8 mouse cellular contexts compared by ENCODE assay signal in genomic region chr13:110902994-110903644, GRCm38 (mm10).
DNase-seq lines count a peak whose midpoint lies in the region; ATAC-seq and TF ChIP-seq lines count a peak whose summit lies in the region.
"Had no signal": no experiment of that assay in that cellular context is flagged by ENCODE, and none has a peak within 500 bp of the region (broad histone marks: within the 10 kb centered on the region; RNA-seq: fewer than 3 reads in every experiment).

No protein-coding gene starts in this region.

- WGBS in intestine, postnatal 0 days, result 31% methylated on average over 7 of the region's 7 CpGs

- no peak overlapping the region for H3K9ac ChIP-seq in intestine, postnatal 0 days (ENCODE audit: low read depth, low read length)

- no peak overlapping the region for H3K27ac ChIP-seq in intestine, postnatal 0 days (ENCODE audit: low read depth, low read length)

- H3K36me3 ChIP-seq in C2C12 (ENCODE audit: control insufficient read depth, insufficient read depth), result no peaks in the 10 kb centered on the region
- H3K36me3 ChIP-seq in intestine, postnatal 0 days (ENCODE audit: control insufficient read depth, insufficient read depth), result no peaks in the 10 kb centered on the region

- H3K79me2 ChIP-seq in C2C12 (ENCODE audit: control insufficient read depth, insufficient read depth), result no peaks in the 10 kb centered on the region

- peak; percentile 54 for ATAC-seq in intestine, postnatal 0 days
- ATAC-seq in neutrophil, adult 5-6 weeks (ENCODE audit: extremely low read depth, insufficient number of reproducible peaks, low FRiP score, poor library complexity, severe bottlenecking), result peak; percentile 82

- H3K9me3 ChIP-seq in intestine, postnatal 0 days (ENCODE audit: control insufficient read depth), result no peaks in the 10 kb centered on the region

- DNase-seq in NIH3T3 (ENCODE audit: low read depth), result peak; percentile 48
- DNase-seq in gastrocnemius, postnatal 14 days, result peak; percentile 93
- DNase-seq in liver, result peak; percentile 68
- DNase-seq in urinary bladder, postnatal 10 days (ENCODE audit: low spot score), result peak; percentile 25

- no peaks in the 10 kb centered on the region for H3K27me3 ChIP-seq in C2C12 (ENCODE audit: control insufficient read depth, insufficient read depth, insufficient read length)
- H3K27me3 ChIP-seq in intestine, postnatal 0 days (replicated peaks; ENCODE audit: control insufficient read depth, insufficient read depth, low read length), result no peaks in the 10 kb centered on the region

- no peak overlapping the region for H3K4me2 ChIP-seq in intestine, postnatal 0 days (replicated peaks; ENCODE audit: low read depth)

- H3K4me1 ChIP-seq in intestine, postnatal 0 days (replicated peaks; ENCODE audit: control insufficient read depth, insufficient read depth, low read length), result no peaks in the 10 kb centered on the region; the same call in 1 of the 2 replicates

- no peak overlapping the region for H3K4me3 ChIP-seq in C2C12 (ENCODE audit: insufficient read depth, poor library complexity, severe bottlenecking)
- H3K4me3 ChIP-seq in intestine, postnatal 0 days (ENCODE audit: low read depth, low read length), result no peak overlapping the region
- H3K4me3 ChIP-seq: myocyte had no signal

- TF ChIP-seq CTCF in C2C12 (IDR thresholded peaks at IDR 0.05; ENCODE audit: control insufficient read depth, insufficient read depth, insufficient read length), result no peak
- TF ChIP-seq CTCF in intestine, postnatal 0 days (IDR thresholded peaks at IDR 0.05; ENCODE audit: low read depth), result no peak

- no peak overlapping the region for H3ac ChIP-seq in C2C12 (ENCODE audit: control insufficient read depth, insufficient read length, low read depth)

- intact Hi-C loops in gastrocnemius, postnatal 14 days (cut with DNase I; ENCODE audit: low total_unique reads), result no loop called here

- no peaks in the 10 kb centered on the region for H3K79me3 ChIP-seq in C2C12 (ENCODE audit: low read depth)

TF ChIP-seq in C2C12, 6 proteins besides CTCF, POLR2A, EP300 and RAD21:
- TF ChIP-seq USF1 (IDR thresholded peaks at IDR 0.05; ENCODE audit: low read depth) (no peak), MAX (IDR thresholded peaks at IDR 0.05) (peak; percentile 40), FOSL1 (IDR thresholded peaks at IDR 0.05; ENCODE audit: insufficient read depth, low read length, poor library complexity, severe bottlenecking) (no peak)

Comparison
In these comparisons a context has a peak if more than half of its experiments do, and no peak if none do; other contexts are left out.
1. DNase-seq: peak in every context shown above with its lines; median percentile 93 in gastrocnemius, postnatal 14 days; 68 in liver; 48 in NIH3T3; 25 in urinary bladder, postnatal 10 days.